Mouse (Mus musculus): ENCODE measurements around the gene Hs6st3.

Hs6st3 gene

DNA sequence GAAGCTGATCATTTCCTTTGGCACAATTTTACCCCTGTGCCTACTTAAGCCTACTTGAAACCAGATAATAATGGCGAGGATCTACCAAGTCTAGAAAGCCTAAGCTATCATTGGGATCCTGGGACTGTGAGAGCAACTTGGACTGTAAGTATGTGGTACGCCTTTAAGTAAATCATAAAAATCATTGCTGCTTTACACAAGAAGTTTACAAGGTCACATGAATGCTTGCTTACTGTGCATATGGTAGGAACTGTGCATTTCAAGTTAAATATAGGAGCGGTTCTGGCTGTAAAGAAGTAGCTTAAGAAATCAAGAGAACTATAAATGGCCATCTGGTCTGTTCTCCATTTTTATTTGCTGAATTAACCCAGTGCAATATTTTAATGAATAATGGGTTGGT, 495.5 kb downstream of the Hs6st3 start:
- in situ Hi-C loops (cut with MboI, MseI), result no loop called here

- in situ Hi-C loops (cut with MboI, MseI), result no loop called here
Observed at GRCm38 (mm10) chr14:119642874-119643273, 504.7 kb downstream of the Hs6st3 start.

GRCm38 (mm10) chr14:119643840-119644239, 505.7 kb downstream of the Hs6st3 start:
- in situ Hi-C loops (cut with MboI, MseI), result no loop called here

DNA sequence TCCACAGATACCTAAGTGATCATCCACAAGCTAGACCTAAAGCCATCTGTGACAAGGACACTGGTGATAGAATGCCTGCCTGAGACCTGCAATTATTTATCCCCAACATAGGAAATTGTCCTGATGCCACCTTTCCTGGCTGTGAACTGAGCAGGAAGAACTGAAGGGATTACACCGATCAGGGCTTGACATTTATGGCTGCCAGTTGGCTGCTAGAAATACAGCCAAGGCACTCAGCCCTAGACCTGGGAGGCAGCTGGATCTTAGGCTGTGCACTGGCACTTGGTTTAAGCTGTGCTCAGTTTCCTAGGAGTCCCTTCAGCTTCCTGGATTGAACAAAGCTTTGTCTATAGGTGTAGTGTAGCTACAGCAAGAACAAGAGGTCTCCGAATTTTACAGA, 518.8 kb downstream of the Hs6st3 start:
- in situ Hi-C loops (cut with MboI, MseI), result no loop called here

GRCm38 (mm10) chr14:119665741-119666141, 527.6 kb downstream of the Hs6st3 start:
- in situ Hi-C loops (cut with MboI, MseI), result no loop called here

DNA sequence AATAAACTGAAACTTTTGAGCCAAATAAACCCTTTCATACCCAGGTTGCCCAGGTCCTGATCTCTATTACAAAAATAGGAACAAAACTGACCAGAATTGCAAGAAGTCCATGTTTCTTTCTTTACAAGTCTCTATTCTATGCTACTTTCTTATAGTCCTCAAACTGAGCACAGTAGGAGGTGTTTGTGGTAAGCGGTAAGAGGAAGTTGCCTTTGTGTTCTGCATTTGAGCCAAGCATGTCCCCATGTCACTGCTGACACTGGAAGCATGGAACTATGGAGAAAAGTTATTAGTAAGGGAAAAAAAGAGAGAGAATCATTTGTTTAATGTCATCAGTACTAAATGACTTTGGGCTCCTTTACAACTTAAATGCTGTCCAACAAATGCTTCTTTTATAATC, 529.3 kb downstream of the Hs6st3 start:
- in situ Hi-C loops (cut with MboI, MseI), result no loop called here

DNA sequence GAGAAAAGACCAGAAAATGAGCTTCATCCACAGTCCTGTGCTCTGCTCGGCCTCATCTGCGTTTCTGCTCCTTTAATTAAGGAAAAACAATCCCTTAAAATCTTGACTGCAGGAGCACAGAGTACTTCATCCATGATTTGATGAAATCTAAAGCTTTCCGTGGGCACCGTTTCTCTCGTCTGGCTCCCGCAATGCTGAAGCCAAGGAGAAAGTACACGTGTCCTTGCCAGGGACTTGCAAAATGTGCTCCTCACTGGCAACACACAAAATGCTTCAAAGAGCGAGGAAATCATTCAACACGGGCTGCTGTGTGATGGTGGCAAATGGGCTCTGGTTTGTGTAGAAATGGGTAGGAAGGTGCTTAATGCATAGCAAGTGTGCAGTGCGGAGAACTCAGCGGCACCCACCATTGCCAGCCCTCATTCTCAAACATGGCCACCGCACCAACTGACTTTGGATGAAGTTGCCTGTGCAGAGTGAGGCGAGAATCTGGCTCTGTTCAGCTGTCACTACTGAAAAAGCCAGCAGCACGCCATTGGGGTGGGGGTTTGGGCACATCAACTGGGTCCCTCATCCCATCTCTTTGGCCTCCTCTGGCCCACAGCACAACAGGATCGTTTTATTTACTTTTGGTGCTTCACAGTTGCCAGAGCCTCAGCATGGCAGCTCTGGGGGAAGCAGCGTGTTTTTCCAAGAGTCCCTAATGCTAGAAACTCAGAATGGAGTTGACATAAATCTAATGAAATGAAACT, 532.9 kb downstream of the Hs6st3 start:
- in situ Hi-C loops (cut with MboI, MseI), result no loop called here

GRCm38 (mm10) chr14:119678574-119678973, 540.4 kb downstream of the Hs6st3 start:
- in situ Hi-C loops (cut with MboI, MseI), result no loop called here

GRCm38 (mm10) chr14:119680052-119680451, 541.9 kb downstream of the Hs6st3 start:
- in situ Hi-C loops (cut with MboI, MseI), result no loop called here

DNA sequence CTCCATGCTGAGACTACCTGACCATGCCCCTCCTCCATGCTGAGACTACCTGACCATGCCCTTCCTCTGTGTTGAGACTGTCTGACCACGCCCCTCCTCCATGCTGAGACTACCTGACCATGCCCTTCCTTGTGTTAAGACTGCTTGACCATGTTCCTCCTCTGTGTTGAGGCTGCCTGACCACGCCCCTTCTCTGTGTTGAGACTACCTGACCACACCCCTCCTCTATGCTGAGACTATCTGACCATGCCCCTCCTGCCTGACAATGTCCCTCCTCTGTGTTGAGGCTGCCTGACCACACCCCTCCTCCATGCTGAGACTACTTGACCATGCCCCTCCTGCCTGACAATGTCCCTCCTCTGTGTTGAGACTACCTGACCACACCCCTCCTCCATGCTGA, 549.7 kb downstream of the Hs6st3 start:
- in situ Hi-C loops (cut with MboI, MseI), result no loop called here

- in situ Hi-C loops (cut with MboI, MseI), result no loop called here
Observed at GRCm38 (mm10) chr14:119699982-119700381, 561.8 kb downstream of the Hs6st3 start.

- in situ Hi-C loops (cut with MboI, MseI), result no loop called here
Observed at GRCm38 (mm10) chr14:119714712-119715111, 576.6 kb downstream of the Hs6st3 start.

DNA sequence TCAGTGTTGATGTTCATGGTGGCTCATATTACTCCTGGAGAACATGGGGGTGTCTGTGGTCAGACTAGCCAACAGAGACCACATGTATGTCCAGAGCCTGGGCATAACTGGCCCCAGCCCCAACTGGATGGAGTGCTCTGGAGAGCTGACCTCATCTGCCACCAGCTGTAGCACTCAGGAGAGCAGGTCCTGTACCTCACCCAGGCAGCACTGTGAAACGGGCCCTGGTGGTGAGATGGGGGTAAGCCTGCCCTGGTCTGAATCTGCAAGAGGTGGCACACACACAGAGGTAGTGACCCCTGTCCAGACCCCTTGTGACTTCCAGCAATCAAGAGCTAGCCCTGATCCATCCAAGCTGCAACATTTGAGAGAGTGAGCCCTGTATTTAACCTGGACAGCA, 579.2 kb downstream of the Hs6st3 start:
- in situ Hi-C loops (cut with MboI, MseI), result no loop called here

DNA sequence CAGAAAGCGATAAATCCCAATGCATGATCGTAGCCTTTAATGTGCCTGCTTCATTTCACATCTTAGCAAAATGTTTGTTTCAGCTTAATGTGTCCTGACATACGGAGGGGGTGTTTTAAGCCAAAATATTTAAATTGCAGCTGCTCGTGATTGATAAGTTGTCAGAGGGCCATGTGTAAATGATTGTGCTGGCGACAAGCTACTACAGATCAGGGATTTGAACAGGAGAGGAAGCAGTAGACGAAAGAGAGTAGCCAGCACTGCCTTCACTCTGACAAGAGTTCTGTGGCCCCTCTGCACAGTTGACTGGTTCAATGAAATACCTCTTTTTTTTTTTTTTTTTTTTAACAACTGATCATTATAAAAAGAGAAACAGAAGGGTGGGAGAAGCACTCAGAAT, 587.0 kb downstream of the Hs6st3 start:
- in situ Hi-C loops (cut with MboI, MseI), result no loop called here

GRCm38 (mm10) chr14:119731436-119732080, 593.4 kb downstream of the Hs6st3 start:
- in situ Hi-C loops (cut with MboI, MseI), result no loop called here

DNA sequence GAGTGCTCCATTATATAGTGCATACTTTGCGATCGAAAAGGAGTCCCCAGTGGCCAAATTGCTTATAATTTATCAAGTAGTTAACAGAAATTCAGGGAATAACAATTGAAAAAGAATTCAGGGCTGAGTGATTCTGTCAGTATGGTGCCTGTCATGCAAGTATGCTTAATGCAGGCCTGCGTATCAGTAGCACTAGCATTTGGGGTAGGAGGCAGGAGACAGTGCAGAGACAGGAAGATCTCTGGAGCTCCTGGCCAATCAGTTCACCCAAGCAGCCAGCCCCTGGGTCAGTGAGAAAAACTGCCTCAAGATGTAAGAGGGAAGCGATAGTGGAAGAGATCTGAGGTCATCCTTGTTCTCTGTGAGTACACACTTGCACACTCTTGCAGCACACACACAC, 594.1 kb downstream of the Hs6st3 start:
- in situ Hi-C loops (cut with MboI, MseI), result no loop called here

DNA sequence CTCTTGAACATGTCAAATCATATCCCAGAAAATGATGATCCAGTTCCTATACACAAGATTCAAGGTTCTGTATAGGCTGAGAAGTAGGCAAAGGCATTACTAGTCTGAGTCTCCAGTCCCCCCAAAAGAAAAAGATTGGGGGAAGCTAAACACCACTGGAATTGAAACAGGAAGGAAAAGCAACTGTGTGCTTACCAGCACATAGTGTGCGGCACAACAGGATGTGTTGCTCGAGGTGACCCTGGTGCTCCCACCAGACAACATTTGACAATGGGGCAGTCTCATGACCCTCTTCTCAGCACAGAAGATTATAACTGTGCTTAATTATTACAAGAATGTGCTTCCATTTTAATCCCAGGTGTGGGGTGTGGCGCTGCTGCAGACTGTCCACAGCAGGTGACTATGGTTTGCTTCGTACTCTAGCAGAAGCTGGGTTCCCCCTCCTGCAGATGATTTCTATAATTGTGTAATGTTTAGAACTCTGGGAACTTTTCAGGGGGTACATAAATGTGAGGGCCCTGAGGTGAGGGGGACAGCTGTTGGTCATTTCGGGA, 599.3 kb downstream of the Hs6st3 start:
- in situ Hi-C loops (cut with MboI, MseI), result no loop called here

GRCm38 (mm10) chr14:119741791-119742190, 603.6 kb downstream of the Hs6st3 start:
- in situ Hi-C loops (cut with MboI, MseI), result no loop called here

DNA sequence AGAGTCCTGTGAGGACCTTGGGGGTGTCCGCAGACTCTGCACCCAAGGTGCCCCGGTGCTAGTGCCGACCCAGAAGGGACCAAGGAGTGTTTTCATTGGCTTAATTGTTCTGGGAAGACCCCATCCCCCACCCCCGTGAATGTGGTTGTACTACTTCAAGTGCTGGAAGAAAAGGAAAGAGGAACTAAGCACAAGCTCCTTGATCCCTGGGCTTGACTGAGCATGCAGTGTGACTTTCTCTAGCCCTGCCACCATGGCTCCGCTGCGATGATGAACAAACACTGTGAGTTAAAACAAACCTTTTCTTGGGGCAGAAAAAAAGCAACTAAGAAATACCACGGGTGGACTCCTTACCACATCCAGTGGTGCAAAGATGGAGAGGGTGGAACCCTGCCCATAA, 623.2 kb downstream of the Hs6st3 start:
- in situ Hi-C loops (cut with MboI, MseI), result no loop called here

- in situ Hi-C loops (cut with MboI, MseI), result no loop called here
Observed at GRCm38 (mm10) chr14:119772040-119772439, 633.9 kb downstream of the Hs6st3 start.

- in situ Hi-C loops (cut with MboI, MseI), result no loop called here
Observed at GRCm38 (mm10) chr14:119776261-119776660, 638.1 kb downstream of the Hs6st3 start.

DNA sequence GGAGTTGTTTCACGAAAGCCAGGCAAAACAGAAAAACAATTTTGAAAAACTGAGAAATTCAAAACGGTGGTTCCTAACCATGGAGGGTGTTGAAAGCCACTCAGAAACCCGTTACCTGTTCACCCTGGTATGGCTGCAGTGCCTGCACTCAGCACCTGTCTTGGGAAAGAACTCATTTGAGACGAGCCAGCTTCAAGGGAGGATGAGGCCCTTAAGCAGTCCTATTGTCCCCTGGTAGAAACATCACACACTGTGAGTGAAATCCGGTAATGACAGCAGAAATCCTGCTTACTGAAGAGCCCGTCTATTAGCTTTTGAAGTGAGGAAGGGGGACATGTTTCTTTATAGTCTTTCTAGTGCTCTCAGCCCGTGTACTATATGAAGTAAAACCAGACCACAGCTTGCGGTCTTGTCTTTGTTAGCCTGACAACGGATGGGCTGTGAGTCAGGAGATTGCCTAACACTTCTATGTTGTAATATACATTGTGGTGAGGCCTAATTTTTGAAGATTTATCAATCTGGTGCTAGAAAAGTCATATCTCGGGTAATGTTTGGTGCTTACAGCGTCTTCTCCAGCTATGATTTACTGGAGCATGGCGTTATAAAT, 641.9 kb downstream of the Hs6st3 start:
- in situ Hi-C loops (cut with MboI, MseI), result no loop called here

DNA sequence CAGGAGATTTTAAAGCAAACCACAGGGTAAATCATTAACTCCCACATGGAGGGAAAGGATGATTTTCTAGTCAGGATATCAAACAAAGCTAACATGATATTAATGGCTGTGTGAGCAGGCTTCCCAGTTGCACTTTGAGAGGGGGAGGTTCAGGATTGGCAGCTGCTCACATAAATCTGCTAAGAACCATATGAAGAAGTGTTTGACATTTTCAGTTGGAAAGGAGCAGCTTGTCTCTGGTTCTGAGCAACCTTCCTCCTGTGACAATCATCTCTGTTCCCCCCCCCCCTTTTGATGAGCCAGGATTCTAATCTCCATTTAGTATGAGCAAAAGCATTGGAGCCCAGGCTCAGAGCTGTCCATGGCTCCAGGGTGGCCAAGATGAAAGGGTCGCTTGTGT, 643.0 kb downstream of the Hs6st3 start:
- in situ Hi-C loops (cut with MboI, MseI), result no loop called here

Data from T-helper 17 cell (primary cell).